8 mouse cellular contexts compared by ENCODE assay signal in genomic region chr15:98984681-98985080, GRCm38 (mm10). TPM values are rescaled to one million over a fixed set of nuclear protein-coding genes. Genes with fewer than 3 reads are reported as not detected.
DNase-seq lines count a peak whose midpoint lies in the region; ATAC-seq and TF ChIP-seq lines count a peak whose summit lies in the region.

No protein-coding gene starts in this region.

- peak overlapping the region; percentile 94; the same call in 1 of the 2 replicates for H3K27ac ChIP-seq in kidney, embryonic 16.5 days (ENCODE audit: low read length)
- peak overlapping the region; percentile 99 for H3K27ac ChIP-seq in hindbrain, embryonic 12.5 days
- H3K27ac ChIP-seq in midbrain, embryonic 14.5 days (replicated peaks; ENCODE audit: low read depth, low read length): peak overlapping the region; percentile 99

- peak overlapping the region; percentile 67; the same call in 1 of the 2 replicates for H3K4me2 ChIP-seq in kidney, embryonic 16.5 days (replicated peaks; ENCODE audit: low read depth, low read length)
- H3K4me2 ChIP-seq in hindbrain, embryonic 12.5 days (replicated peaks): peak overlapping the region; percentile 63
- peak overlapping the region; percentile 98 for H3K4me2 ChIP-seq in midbrain, embryonic 14.5 days (ENCODE audit: low read length)

- no peak for DNase-seq in kidney, postnatal 14 days
- DNase-seq in brain, embryonic 14.5 days (ENCODE audit: low read depth): peak; percentile 76
- DNase-seq in midbrain, embryonic 14.5 days: peak; percentile 78
- DNase-seq in urinary bladder, postnatal 36 days (ENCODE audit: low spot score in 2 of 2): no peak
- DNase-seq in left cerebral cortex, postnatal 36 days (ENCODE audit: low spot score in 2 of 2): no peak

- 0 out of 2 replicates have a peak overlapping the region, but pooled peaks have one; percentile 60 for H3K4me3 ChIP-seq in kidney, embryonic 16.5 days (ENCODE audit: low read length)
- peak overlapping the region; percentile 52 for H3K4me3 ChIP-seq in hindbrain, embryonic 12.5 days
- H3K4me3 ChIP-seq in midbrain, embryonic 14.5 days (replicated peaks; ENCODE audit: low read depth, low read length): peak overlapping the region; percentile 55

- 67% methylated on average over 6 of the region's 6 CpGs for WGBS in kidney, embryonic 16.5 days
- 27% methylated on average over 6 of the region's 6 CpGs for WGBS in hindbrain, embryonic 12.5 days
- WGBS in midbrain, embryonic 14.5 days: 9% methylated on average over 6 of the region's 6 CpGs

- H3K36me3 ChIP-seq in kidney, embryonic 16.5 days (ENCODE audit: insufficient read depth, low read length): no peaks in the 10 kb centered on the region
- H3K36me3 ChIP-seq in hindbrain, embryonic 12.5 days: no peaks in the 10 kb centered on the region
- H3K36me3 ChIP-seq in midbrain, embryonic 14.5 days (ENCODE audit: control insufficient read depth, insufficient read depth, low read length): peaks cover 5% of the 10 kb centered on the region; the same call in 1 of the 2 replicates

- intact Hi-C loops in left cerebral cortex, postnatal 36 days (cut with DNase I): no loop called here

- no peak for TF ChIP-seq CTCF in brain, embryonic 14.5 days (IDR thresholded peaks at IDR 0.05; ENCODE audit: borderline replicate concordance, extremely low read depth, insufficient read depth, insufficient read length)

- no peak for ATAC-seq in kidney, embryonic 16.5 days (ENCODE audit: low FRiP score, low TSS enrichment)
- no peak for ATAC-seq in hindbrain, embryonic 12.5 days (ENCODE audit: low FRiP score)
- ATAC-seq in midbrain, embryonic 14.5 days (ENCODE audit: low FRiP score, low TSS enrichment): no peak
- ATAC-seq in megakaryocyte-erythroid progenitor cell, adult 5-6 weeks (replicated peaks; ENCODE audit: low FRiP score, low TSS enrichment, poor library complexity, severe bottlenecking): no peak

- H3K27me3 ChIP-seq in kidney, embryonic 16.5 days (ENCODE audit: insufficient read depth, low read length): no peaks in the 10 kb centered on the region
- no peaks in the 10 kb centered on the region for H3K27me3 ChIP-seq in hindbrain, embryonic 12.5 days
- H3K27me3 ChIP-seq in midbrain, embryonic 14.5 days (ENCODE audit: control insufficient read depth, insufficient read depth, low read length): no peaks in the 10 kb centered on the region

- H3K9me3 ChIP-seq in kidney, embryonic 16.5 days (ENCODE audit: low read length): no peaks in the 10 kb centered on the region
- no peaks in the 10 kb centered on the region for H3K9me3 ChIP-seq in hindbrain, embryonic 12.5 days (replicated peaks)
- H3K9me3 ChIP-seq in midbrain, embryonic 14.5 days (ENCODE audit: control insufficient read depth, low read length): no peaks in the 10 kb centered on the region

- no peak overlapping the region; the same call in 1 of the 2 replicates for H3K9ac ChIP-seq in kidney, embryonic 16.5 days (replicated peaks; ENCODE audit: low read length)
- peak overlapping the region; percentile 88 for H3K9ac ChIP-seq in hindbrain, embryonic 12.5 days
- H3K9ac ChIP-seq in midbrain, embryonic 14.5 days (replicated peaks; ENCODE audit: low read length): peak overlapping the region; percentile 97

- H3K4me1 ChIP-seq in kidney, embryonic 16.5 days (ENCODE audit: insufficient read depth, low read length): peaks cover 33% of the 10 kb centered on the region
- H3K4me1 ChIP-seq in hindbrain, embryonic 12.5 days: peaks cover 67% of the 10 kb centered on the region
- peaks cover 64% of the 10 kb centered on the region for H3K4me1 ChIP-seq in midbrain, embryonic 14.5 days (ENCODE audit: control insufficient read depth, insufficient read depth, low read length)

- TF ChIP-seq POLR2A in brain, embryonic 14.5 days (IDR thresholded peaks at IDR 0.05; ENCODE audit: borderline replicate concordance, extremely low read depth, insufficient read depth, insufficient read length, poor library complexity, severe bottlenecking): no peak

RNA-seq across cellular contexts. Expression of gene Tuba1a, which starts 31.2 kb away (rescaled TPM):
- 925 and 946 TPM in 2 replicates for polyA plus RNA-seq in kidney, embryonic 16.5 days (2015; fragmentation: Nextera tagmentation; extraction: Ambion mirVana)
- 11,216 and 14,471 TPM in 2 replicates for polyA plus RNA-seq in brain, embryonic 14.5 days (2012; rRNA removed)
- 9,547 and 9,692 TPM in 2 replicates for polyA plus RNA-seq in hindbrain, embryonic 12.5 days (2016; fragmentation: Nextera tagmentation; extraction: Ambion mirVana)
- polyA plus RNA-seq in midbrain, embryonic 14.5 days (2014; fragmentation: Nextera tagmentation; extraction: Ambion mirVana): 17,220 and 18,751 TPM in 2 replicates
- total RNA-seq in left cerebral cortex, postnatal 36 days (2021): 1,000 to 10,000 TPM in 1 of 2 experiments, 100 to 1,000 TPM in 1; 932 to 1,107 TPM
- 4.5 and 10.2 TPM in 2 replicates for total RNA-seq in megakaryocyte-erythroid progenitor cell, adult 5-6 weeks (2014; fragmentation: Nextera tagmentation)
- 9.7 and 16.0 TPM in 2 replicates for total RNA-seq in megakaryocyte-erythroid progenitor cell, adult 5-6 weeks (2017)

RNA-seq across cellular contexts. Expression of gene Gm49450, which starts 31.3 kb away (rescaled TPM):
- not detected in 2 replicates for polyA plus RNA-seq in kidney, embryonic 16.5 days (2015; fragmentation: Nextera tagmentation; extraction: Ambion mirVana)
- polyA plus RNA-seq in brain, embryonic 14.5 days (2012; rRNA removed): 136 and 183 TPM in 2 replicates
- not detected in 2 replicates for polyA plus RNA-seq in hindbrain, embryonic 12.5 days (2016; fragmentation: Nextera tagmentation; extraction: Ambion mirVana)
- not detected in 2 replicates for polyA plus RNA-seq in midbrain, embryonic 14.5 days (2014; fragmentation: Nextera tagmentation; extraction: Ambion mirVana)
- total RNA-seq in left cerebral cortex, postnatal 36 days (2021): not detected
- total RNA-seq in megakaryocyte-erythroid progenitor cell, adult 5-6 weeks (2014; fragmentation: Nextera tagmentation): not detected in 2 replicates
- total RNA-seq in megakaryocyte-erythroid progenitor cell, adult 5-6 weeks (2017): not detected in 2 replicates

RNA-seq across cellular contexts. Expression of gene Tuba1c, which starts 45.0 kb away (rescaled TPM):
- polyA plus RNA-seq in kidney, embryonic 16.5 days (2015; fragmentation: Nextera tagmentation; extraction: Ambion mirVana): 213 and 219 TPM in 2 replicates
- 62.6 and 100 TPM in 2 replicates for polyA plus RNA-seq in brain, embryonic 14.5 days (2012; rRNA removed)
- polyA plus RNA-seq in hindbrain, embryonic 12.5 days (2016; fragmentation: Nextera tagmentation; extraction: Ambion mirVana): 59.6 and 72.4 TPM in 2 replicates
- polyA plus RNA-seq in midbrain, embryonic 14.5 days (2014; fragmentation: Nextera tagmentation; extraction: Ambion mirVana): 13.5 and 24.8 TPM in 2 replicates
- total RNA-seq in left cerebral cortex, postnatal 36 days (2021): 10 to 100 TPM; 60.3 to 78.5 TPM
- total RNA-seq in megakaryocyte-erythroid progenitor cell, adult 5-6 weeks (2014; fragmentation: Nextera tagmentation): 85.6 and 109 TPM in 2 replicates
- 34.5 and 41.4 TPM in 2 replicates for total RNA-seq in megakaryocyte-erythroid progenitor cell, adult 5-6 weeks (2017)

RNA-seq across cellular contexts. Expression of gene Tuba1b, which starts 50.3 kb away (rescaled TPM):
- 1,826 and 1,900 TPM in 2 replicates for polyA plus RNA-seq in kidney, embryonic 16.5 days (2015; fragmentation: Nextera tagmentation; extraction: Ambion mirVana)
- polyA plus RNA-seq in brain, embryonic 14.5 days (2012; rRNA removed): 2,160 and 2,864 TPM in 2 replicates
- 1,219 and 1,243 TPM in 2 replicates for polyA plus RNA-seq in hindbrain, embryonic 12.5 days (2016; fragmentation: Nextera tagmentation; extraction: Ambion mirVana)
- polyA plus RNA-seq in midbrain, embryonic 14.5 days (2014; fragmentation: Nextera tagmentation; extraction: Ambion mirVana): 1,095 and 1,120 TPM in 2 replicates
- total RNA-seq in left cerebral cortex, postnatal 36 days (2021): 100 to 1,000 TPM; 509 to 602 TPM
- 2,322 and 3,225 TPM in 2 replicates for total RNA-seq in megakaryocyte-erythroid progenitor cell, adult 5-6 weeks (2014; fragmentation: Nextera tagmentation)
- total RNA-seq in megakaryocyte-erythroid progenitor cell, adult 5-6 weeks (2017): 801 and 969 TPM in 2 replicates

Comparison
In these comparisons a context has a peak if more than half of its experiments do, and no peak if none do; other contexts are left out.
1. DNase-seq: peak in brain, embryonic 14.5 days (single experiment) and midbrain, embryonic 14.5 days (single experiment); none in kidney, postnatal 14 days (single experiment), urinary bladder, postnatal 36 days (0 of 2) and left cerebral cortex, postnatal 36 days (0 of 2).
2. RNA of gene Tuba1a, which starts 31.2 kb away (polyA plus RNA-seq): 17,220 to 18,751 TPM in midbrain, embryonic 14.5 days, 11,216 to 14,471 TPM in brain, embryonic 14.5 days and 9,547 to 9,692 TPM in hindbrain, embryonic 12.5 days; 925 to 946 TPM in kidney, embryonic 16.5 days; every median in the first group is over 10 times any median in the second.
3. RNA of gene Gm49450, which starts 31.3 kb away (polyA plus RNA-seq): 136 to 183 TPM in brain, embryonic 14.5 days; not detected in kidney, embryonic 16.5 days, not detected in hindbrain, embryonic 12.5 days and not detected in midbrain, embryonic 14.5 days; every median in the first group is over 100 times any median in the second.
4. Peak in every context shown above with its lines, with median percentiles within 50 percentile points of each other: H3K27ac ChIP-seq, H3K4me2 ChIP-seq and H3K4me3 ChIP-seq.